Mouse (Mus musculus): ENCODE data around the gene Kat6b. TPM values are rescaled to one million over a fixed set of nuclear protein-coding genes. Genes with fewer than 3 reads are reported as not detected.
A peak's percentile ranks its signal among the peaks of the same experiment; 100 is the strongest.

Gene Kat6b
- polyA plus RNA-seq, 1 experiment: 11.5 TPM

- WGBS: 90% methylated on average over 6 of the region's 6 CpGs
- no peak for TF ChIP-seq CTCF (IDR thresholded peaks at IDR 0.05; ENCODE audit: control insufficient read depth, insufficient read depth, low read length)
- TF ChIP-seq POLR2A (IDR thresholded peaks at IDR 0.05; ENCODE audit: borderline replicate concordance, control insufficient read depth, low read depth, low read length): no peak
Observed at GRCm38 (mm10) chr14:21583051-21583450, 101.8 kb downstream of the Kat6b start.

GRCm38 (mm10) chr14:21583868-21584267, 102.6 kb downstream of the Kat6b start:
- TF ChIP-seq CTCF (IDR thresholded peaks at IDR 0.05; ENCODE audit: control insufficient read depth, insufficient read depth, low read length) (no peak), POLR2A (IDR thresholded peaks at IDR 0.05; ENCODE audit: borderline replicate concordance, control insufficient read depth, low read depth, low read length) (no peak)
- peaks cover 2% of the 10 kb centered on the region for H3K4me1 ChIP-seq (ENCODE audit: control insufficient read depth, insufficient read depth, low read length)
- no peak overlapping the region for H3K4me3 ChIP-seq (replicated peaks; ENCODE audit: control insufficient read depth, low read depth, low read length)
- no peak overlapping the region for H3K27ac ChIP-seq (ENCODE audit: control insufficient read depth, insufficient read depth, low read depth, low read length, poor library complexity)
- WGBS: 59% methylated on average over 5 of the region's 5 CpGs

More at GRCm38 (mm10) chr14:21583051-21583450, 101.8 kb downstream of the Kat6b start:
- Histone ChIP-seq H3K27ac (ENCODE audit: control insufficient read depth, insufficient read depth, low read depth, low read length, poor library complexity) (no peak overlapping the region), H3K4me3 (replicated peaks; ENCODE audit: control insufficient read depth, low read depth, low read length) (no peak overlapping the region), H3K4me1 (ENCODE audit: control insufficient read depth, insufficient read depth, low read length) (peaks cover 2% of the 10 kb centered on the region)

GRCm38 (mm10) chr14:21584468-21585135, 103.4 kb downstream of the Kat6b start:
- H3K4me3 ChIP-seq (replicated peaks; ENCODE audit: control insufficient read depth, low read depth, low read length): no peak overlapping the region
- 66% methylated on average over 6 of the region's 6 CpGs for WGBS
- peaks cover 2% of the 10 kb centered on the region for H3K4me1 ChIP-seq (ENCODE audit: control insufficient read depth, insufficient read depth, low read length)
- TF ChIP-seq POLR2A (IDR thresholded peaks at IDR 0.05; ENCODE audit: borderline replicate concordance, control insufficient read depth, low read depth, low read length): no peak
- peak; percentile 19; the same call in 1 of the 2 replicates for TF ChIP-seq CTCF (IDR thresholded peaks at IDR 0.05; ENCODE audit: control insufficient read depth, insufficient read depth, low read length)
- H3K27ac ChIP-seq (ENCODE audit: control insufficient read depth, insufficient read depth, low read depth, low read length, poor library complexity): no peak overlapping the region

GRCm38 (mm10) chr14:21585491-21586251, 104.4 kb downstream of the Kat6b start:
- WGBS: 71% methylated on average over 8 of the region's 8 CpGs
- TF ChIP-seq POLR2A (IDR thresholded peaks at IDR 0.05; ENCODE audit: borderline replicate concordance, control insufficient read depth, low read depth, low read length): no peak
- no peak for TF ChIP-seq CTCF (IDR thresholded peaks at IDR 0.05; ENCODE audit: control insufficient read depth, insufficient read depth, low read length)
- H3K4me3 ChIP-seq (replicated peaks; ENCODE audit: control insufficient read depth, low read depth, low read length): no peak overlapping the region
- peaks cover 2% of the 10 kb centered on the region for H3K4me1 ChIP-seq (ENCODE audit: control insufficient read depth, insufficient read depth, low read length)
- H3K27ac ChIP-seq (ENCODE audit: control insufficient read depth, insufficient read depth, low read depth, low read length, poor library complexity): no peak overlapping the region

- no peak for TF ChIP-seq POLR2A (IDR thresholded peaks at IDR 0.05; ENCODE audit: borderline replicate concordance, control insufficient read depth, low read depth, low read length)
- TF ChIP-seq CTCF (IDR thresholded peaks at IDR 0.05; ENCODE audit: control insufficient read depth, insufficient read depth, low read length): no peak
- Histone ChIP-seq H3K4me1 (ENCODE audit: control insufficient read depth, insufficient read depth, low read length) (peaks cover 2% of the 10 kb centered on the region), H3K27ac (ENCODE audit: control insufficient read depth, insufficient read depth, low read depth, low read length, poor library complexity) (no peak overlapping the region), H3K4me3 (replicated peaks; ENCODE audit: control insufficient read depth, low read depth, low read length) (no peak overlapping the region)
- 77% methylated on average over 4 of the region's 4 CpGs for WGBS
Observed at GRCm38 (mm10) chr14:21586481-21587118, 105.4 kb downstream of the Kat6b start.

- 61% methylated on average over 2 of the region's 2 CpGs for WGBS
- Histone ChIP-seq H3K4me3 (replicated peaks; ENCODE audit: control insufficient read depth, low read depth, low read length) (no peak overlapping the region), H3K27ac (ENCODE audit: control insufficient read depth, insufficient read depth, low read depth, low read length, poor library complexity) (no peak overlapping the region), H3K4me1 (ENCODE audit: control insufficient read depth, insufficient read depth, low read length) (peaks cover 2% of the 10 kb centered on the region)
- TF ChIP-seq CTCF (IDR thresholded peaks at IDR 0.05; ENCODE audit: control insufficient read depth, insufficient read depth, low read length): no peak
- no peak for TF ChIP-seq POLR2A (IDR thresholded peaks at IDR 0.05; ENCODE audit: borderline replicate concordance, control insufficient read depth, low read depth, low read length)
Observed at GRCm38 (mm10) chr14:21587931-21588330, 106.7 kb downstream of the Kat6b start.

GRCm38 (mm10) chr14:21589620-21590019, 108.4 kb downstream of the Kat6b start:
- WGBS: 93% methylated on average over 7 of the region's 7 CpGs
- Histone ChIP-seq H3K4me3 (replicated peaks; ENCODE audit: control insufficient read depth, low read depth, low read length) (no peak overlapping the region), H3K27ac (ENCODE audit: control insufficient read depth, insufficient read depth, low read depth, low read length, poor library complexity) (no peak overlapping the region), H3K4me1 (ENCODE audit: control insufficient read depth, insufficient read depth, low read length) (peaks cover under 1% of the 10 kb centered on the region)
- TF ChIP-seq CTCF (IDR thresholded peaks at IDR 0.05; ENCODE audit: control insufficient read depth, insufficient read depth, low read length) (no peak), POLR2A (IDR thresholded peaks at IDR 0.05; ENCODE audit: borderline replicate concordance, control insufficient read depth, low read depth, low read length) (no peak)

GRCm38 (mm10) chr14:21590205-21590604, 109.0 kb downstream of the Kat6b start:
- no peak for TF ChIP-seq POLR2A (IDR thresholded peaks at IDR 0.05; ENCODE audit: borderline replicate concordance, control insufficient read depth, low read depth, low read length)
- no peak for TF ChIP-seq CTCF (IDR thresholded peaks at IDR 0.05; ENCODE audit: control insufficient read depth, insufficient read depth, low read length)
- H3K27ac ChIP-seq (ENCODE audit: control insufficient read depth, insufficient read depth, low read depth, low read length, poor library complexity): no peak overlapping the region
- H3K4me3 ChIP-seq (replicated peaks; ENCODE audit: control insufficient read depth, low read depth, low read length): no peak overlapping the region
- H3K4me1 ChIP-seq (ENCODE audit: control insufficient read depth, insufficient read depth, low read length): no peaks in the 10 kb centered on the region
- 89% methylated on average over 4 of the region's 4 CpGs for WGBS

Measured in bone marrow, adult 2 months (tissue).